Mouse (Mus musculus): ENCODE measurements around the gene Spata18.

The Spata18 gene

DNA sequence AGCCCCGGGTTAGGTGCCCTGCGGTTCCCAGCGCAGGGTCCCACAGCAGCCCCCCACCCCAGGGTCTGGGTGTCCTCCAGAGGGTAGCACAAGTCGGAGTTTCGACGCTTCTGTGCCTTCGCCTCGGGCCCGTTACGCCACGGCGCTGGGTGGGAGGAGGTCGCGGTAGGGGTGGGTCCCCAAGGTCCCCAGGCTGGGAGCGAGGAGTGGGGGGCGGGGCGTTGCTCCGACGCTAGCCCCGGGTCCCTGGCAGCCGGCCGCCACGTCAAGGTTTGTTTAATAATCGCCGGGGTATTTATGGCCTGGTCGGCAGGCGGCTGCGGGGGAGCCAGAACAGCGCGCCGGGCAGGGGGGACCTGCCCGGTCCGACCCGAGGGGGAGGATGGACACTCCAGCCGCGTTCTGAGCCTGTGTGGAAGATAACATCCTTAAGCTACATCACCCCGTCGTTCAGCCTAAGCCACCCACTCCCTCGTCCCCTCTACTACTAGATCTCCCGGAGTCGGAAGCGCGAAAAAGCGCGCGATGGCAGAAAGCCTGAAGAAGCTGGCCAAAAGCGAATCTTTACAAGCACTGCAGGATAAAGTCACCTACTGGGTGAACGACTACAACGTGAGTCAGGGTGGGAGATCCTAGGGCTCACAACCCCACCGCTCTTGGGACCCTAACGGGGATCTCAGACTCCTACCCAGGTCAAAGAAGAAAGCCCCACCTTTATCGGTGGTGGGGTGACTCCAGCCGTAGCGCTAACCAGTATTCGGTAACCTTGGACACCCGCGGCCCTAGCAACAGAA lies at the start of gene Spata18:
Spata18 (plus strand) TSS at position 319 of the 794 bp plus-strand sequence.
- DNase-seq = no peak

- DNase-seq = no peak
These were observed 48.3 kb upstream of the Spata18 start for GRCm38 (mm10) chr5:73602865-73603264.

GRCm38 (mm10) chr5:73604542-73604941 lies 46.6 kb upstream of the Spata18 start:
- no peak for DNase-seq

GRCm38 (mm10) chr5:73604964-73605363 lies 46.2 kb upstream of the Spata18 start:
- no peak for DNase-seq

DNA sequence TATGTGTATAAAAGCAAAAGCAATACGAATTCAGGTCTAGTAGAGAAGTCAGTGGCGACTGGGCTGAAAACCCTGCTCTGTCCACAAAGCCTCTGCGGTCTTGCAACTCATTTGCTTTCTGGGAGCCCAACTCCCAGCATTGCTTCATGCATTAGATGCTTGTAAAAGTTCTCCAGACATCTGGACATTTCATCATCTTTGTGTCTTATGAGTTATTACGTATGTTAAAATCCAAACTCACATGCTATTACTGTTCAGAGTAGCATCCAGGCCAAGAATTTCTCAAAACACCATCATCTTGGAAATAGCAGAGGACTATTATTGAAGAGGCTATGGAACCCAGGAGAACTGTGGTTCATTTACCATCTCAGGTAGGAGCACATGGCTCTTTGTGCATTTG lies 40.1 kb upstream of the Spata18 start:
- no peak for DNase-seq

DNA sequence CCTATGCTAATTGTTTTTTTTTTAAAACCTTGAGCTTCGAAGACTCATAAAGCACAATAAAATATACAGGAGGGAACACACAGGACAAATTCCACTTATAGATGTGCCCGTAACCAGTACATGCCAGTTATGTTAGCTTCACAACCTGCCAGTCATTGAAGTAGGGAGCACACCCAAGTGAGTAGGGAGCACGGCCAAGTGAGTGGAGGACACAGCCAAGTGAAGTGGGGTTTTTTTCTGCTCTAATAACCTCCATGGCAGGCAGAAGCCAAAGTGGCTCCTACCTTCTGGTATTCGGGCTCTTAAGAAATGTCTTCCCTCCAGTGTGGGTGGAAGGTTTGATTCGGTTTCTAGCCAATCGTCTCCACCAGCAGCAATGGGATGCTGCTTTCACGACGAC lies 37.9 kb upstream of the Spata18 start:
- no peak for DNase-seq

DNA sequence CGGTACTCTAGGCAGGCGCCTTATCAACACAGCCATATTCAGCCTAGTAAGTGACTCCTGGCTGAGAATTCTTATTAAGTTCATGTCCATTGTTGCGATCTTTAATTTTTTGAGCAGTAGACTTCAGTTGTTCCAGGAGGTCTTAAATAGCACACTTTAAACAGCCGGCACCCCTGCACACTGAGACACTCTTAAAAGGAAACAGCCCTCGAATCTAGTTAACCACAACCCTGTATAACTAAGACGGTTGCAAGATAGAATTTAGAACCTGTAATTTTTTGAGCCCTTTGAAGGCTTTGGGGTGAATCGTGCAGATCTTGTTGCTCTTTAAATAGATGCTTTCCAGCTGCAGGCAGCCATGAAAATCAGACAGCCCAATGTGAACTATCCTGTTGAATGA lies 36.0 kb upstream of the Spata18 start:
- no peak for DNase-seq

DNA sequence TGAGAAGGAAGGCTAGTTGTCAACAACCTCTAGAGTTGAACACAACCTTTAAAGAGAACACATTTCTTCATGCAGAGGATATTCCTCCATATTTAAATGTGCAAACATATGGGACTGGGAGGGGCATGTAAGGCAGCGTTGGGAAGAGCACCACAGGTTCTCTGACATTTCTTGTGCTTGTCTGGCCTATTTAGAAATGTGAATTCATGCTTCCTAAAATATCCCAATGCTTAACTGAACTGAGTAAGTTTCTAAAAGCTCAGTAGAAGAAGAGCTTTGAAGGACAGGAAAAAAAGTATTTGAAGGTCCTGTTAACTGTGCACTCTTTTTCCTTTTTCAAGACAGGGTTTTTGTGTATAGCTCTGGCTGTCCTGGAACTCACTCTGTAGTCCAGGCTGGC lies 32.2 kb upstream of the Spata18 start:
- no peak for DNase-seq

GRCm38 (mm10) chr5:73625505-73625904 lies 25.7 kb upstream of the Spata18 start:
- DNase-seq = no peak

DNA sequence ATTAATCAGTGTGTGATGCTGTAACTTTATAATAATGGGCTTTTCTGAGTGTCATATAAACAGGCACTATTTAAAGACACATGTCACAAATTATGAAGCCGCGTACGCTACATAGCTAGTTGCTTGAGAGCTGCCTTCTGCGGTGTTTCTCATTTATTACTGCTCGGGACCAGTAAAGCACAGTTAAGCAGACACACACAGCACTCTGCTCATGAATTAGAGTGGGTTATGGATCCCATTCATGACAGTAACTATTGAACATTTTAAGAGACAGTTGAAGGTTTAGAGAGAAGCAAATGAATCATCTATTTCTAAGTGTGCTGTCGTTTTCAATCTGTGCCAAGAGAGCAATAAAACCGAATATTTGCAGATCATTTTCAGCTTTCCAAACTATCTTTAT lies 24.3 kb upstream of the Spata18 start:
- no peak for DNase-seq

DNA sequence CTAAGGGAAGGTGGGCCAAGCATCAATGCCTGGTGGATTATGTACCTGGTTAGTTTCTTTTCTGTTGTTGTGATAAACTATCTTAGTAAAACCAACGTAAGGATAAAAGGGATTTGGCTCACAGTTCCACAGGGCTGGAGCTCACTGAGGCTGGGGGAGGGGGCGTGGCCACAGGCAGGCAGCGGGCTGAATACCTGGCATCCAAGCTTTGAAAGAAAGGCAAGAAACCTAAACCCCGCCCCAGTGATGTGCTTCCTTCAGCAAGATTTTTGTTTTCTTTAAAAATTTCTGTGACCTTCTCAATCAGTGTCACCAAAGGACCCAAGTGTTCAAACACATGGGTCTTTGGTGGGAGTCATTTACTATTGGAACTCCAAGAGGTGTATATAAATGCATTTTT lies 23.6 kb upstream of the Spata18 start:
- DNase-seq = no peak

DNA sequence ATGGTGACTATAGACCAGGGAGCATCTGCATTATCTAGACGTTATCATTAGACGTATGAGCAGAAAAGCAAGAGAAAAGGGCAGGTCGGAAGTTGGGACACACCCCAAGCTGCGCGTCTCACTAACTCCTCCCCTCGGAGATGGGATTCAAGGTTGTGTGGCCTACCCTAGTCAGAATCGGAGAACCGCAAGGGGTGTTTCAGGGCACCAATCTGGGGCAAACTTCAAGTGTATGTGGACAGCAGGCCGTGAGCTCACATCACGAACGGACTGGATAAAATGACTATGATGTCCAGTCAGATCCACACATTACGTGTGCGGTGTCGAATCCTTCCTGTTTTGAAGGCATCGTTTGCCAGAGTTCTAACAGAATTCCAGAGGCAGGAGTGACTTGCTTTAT lies 23.2 kb upstream of the Spata18 start:
- no peak for DNase-seq

DNA sequence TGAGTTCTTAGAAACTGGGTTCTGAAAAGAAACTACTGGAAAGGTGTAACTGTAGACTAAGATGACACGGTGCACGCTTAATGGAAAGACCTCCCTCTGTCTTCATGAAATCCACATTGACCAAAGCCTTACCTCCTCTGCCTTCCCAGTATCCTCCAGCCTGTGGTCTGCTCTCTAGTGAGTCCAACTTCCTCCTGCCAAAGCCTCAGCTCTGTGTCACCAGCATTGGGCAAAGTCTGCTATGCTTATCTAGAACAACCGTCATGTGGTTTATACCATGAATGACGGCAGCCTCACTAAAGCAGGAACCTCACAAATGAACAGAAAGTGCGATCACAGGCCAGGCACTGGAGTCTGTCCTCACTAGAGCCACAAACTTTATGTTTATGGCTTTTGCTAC lies 21.0 kb upstream of the Spata18 start:
- DNase-seq = peak; percentile 38

GRCm38 (mm10) chr5:73631001-73631558 lies 20.1 kb upstream of the Spata18 start:
- no peak for DNase-seq

GRCm38 (mm10) chr5:73632291-73632690 lies 18.9 kb upstream of the Spata18 start, which contains the start of gene Lrrc66:
Gene Lrrc66 (minus strand): TSS chr5:73632526.
- no peak for DNase-seq

- DNase-seq = peak; percentile 50
These were observed 18.0 kb upstream of the Spata18 start for GRCm38 (mm10) chr5:73633141-73633540.

DNA sequence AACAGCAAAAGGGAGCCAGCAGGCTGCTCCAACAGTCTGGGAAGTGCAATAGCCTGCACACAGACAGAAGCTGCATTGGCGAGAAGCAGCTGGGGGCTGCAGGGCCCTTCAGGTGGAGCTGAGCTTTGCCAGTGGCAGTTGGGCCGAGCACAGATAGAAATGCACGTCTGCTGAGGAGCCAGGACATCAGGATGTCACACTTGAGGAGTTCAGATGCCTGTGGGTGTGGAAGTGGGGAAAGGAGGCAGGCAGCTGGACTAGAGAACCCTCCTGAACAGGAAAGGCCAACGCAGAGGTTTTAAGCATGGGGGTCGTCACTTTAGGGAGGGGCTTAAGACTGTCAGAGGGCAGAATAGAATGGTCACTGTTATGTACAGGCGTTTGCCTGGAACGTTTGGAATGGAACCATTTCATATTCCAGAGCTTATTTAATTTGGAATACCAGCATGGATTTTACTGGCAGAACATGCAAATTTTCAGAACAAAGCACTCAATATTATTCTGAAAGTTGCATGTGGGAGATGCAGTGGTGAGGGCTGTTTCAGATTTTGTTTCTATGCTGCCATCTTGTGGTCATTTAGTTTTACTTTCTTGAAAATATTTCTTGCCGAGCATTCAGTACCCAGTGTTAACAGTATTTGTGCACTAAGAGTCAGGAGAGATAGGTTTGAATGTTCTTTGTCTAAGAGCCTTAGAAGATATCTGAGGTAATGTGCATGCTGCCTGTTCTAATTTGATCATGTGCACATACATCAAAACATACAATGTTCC lies 13.7 kb upstream of the Spata18 start:
- no peak for DNase-seq

DNA sequence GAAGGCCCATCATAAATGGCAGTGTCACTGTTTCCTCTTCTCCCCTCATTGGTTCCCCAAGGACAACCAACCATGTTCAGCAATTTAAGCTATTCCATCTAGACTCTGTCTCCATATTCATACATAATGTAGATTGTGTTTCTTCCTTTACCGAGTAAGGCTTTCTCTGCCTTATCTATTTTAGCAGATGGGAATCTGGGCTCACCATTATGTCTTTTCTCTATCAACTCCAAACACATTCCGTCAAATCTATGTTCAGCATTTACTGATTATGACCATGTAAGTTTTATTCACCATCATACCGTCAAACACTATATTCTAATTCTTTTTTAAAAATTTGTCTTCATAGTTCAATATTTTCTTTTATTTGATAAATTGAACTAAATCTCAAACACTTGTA lies 10.1 kb upstream of the Spata18 start:
- DNase-seq = no peak

DNA sequence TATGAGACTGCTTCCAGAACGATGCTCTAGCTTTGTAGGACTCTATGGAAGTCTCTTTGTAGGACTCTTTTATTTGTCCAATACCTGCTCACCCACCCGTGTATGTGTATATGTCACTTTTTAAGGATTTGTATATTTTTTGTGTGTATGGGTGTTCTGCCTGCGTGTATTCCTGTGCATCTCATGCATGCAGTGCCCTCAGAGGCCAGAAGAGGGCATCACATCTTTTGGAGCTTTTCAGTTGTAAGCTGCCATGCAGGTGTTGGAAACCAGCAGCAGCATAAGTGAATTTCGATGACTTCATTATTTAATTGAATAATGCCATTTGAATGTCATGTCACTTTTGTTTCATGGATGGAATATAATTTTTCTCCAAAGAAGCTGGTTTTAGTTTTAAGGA lies 9.1 kb upstream of the Spata18 start:
- DNase-seq = peak; percentile 17

- DNase-seq = peak; percentile 76
These were observed 3.8 kb upstream of the Spata18 start, which contains the start of gene Sgcb for GRCm38 (mm10) chr5:73647261-73647900. Gene Sgcb (minus strand): TSS chr5:73647790.

DNA sequence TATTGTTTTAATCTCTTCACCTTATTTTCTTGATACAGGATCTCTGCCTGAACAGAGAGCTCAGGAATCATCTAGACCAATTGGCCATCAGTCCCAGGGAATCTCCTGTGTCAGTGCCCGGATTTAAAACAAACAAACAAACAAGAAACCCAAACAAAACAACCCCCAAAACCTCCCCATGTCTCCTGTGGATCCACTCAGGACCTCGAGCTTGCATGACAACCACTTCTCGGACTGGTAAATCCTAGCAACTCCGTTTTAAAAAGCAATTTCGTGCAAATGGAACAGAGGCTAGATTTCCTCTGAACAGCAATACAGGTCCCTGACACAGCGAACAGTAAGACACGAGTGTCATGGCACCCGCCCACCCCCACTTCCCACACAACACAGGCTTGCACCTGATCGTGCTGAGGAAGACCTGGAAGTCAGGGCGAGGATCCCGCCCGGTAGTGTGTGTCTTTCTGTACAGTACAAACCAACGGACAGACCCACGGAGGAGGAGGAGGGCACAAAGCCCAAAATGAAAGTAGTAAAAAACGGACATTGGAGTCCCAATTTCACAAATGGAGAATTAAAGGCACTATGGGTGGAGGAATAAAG lies 714 bp upstream of the Spata18 start:
- DNase-seq = no peak

- no peak for DNase-seq
These were observed 649 bp downstream of the Spata18 start for GRCm38 (mm10) chr5:73651855-73652201.

GRCm38 (mm10) chr5:73666695-73667094 lies 15.5 kb downstream of the Spata18 start:
- no peak for DNase-seq

All from liver (tissue).